Mouse (Mus musculus): Measurements from ENCODE around the gene Wasf2.
A peak's percentile ranks its signal among the peaks of the same experiment; 100 is the strongest.

Wasf2 gene

GRCm38 (mm10) chr4:133101751-133102150, 28.6 kb upstream of the Wasf2 start:
- no peak for DNase-seq

GRCm38 (mm10) chr4:133103525-133104193, 26.6 kb upstream of the Wasf2 start:
- peak; percentile 67 for DNase-seq

- DNase-seq = no peak
These were observed 26.1 kb upstream of the Wasf2 start for GRCm38 (mm10) chr4:133104194-133104569.

GRCm38 (mm10) chr4:133106691-133107090, 23.6 kb upstream of the Wasf2 start:
- DNase-seq = no peak

GRCm38 (mm10) chr4:133107788-133108281, 22.5 kb upstream of the Wasf2 start:
- DNase-seq = no peak

- DNase-seq = no peak
These were observed 21.6 kb upstream of the Wasf2 start for GRCm38 (mm10) chr4:133108481-133109334.

GRCm38 (mm10) chr4:133109335-133109801, 20.9 kb upstream of the Wasf2 start:
- DNase-seq = no peak

- no peak for DNase-seq
These were observed 18.0 kb upstream of the Wasf2 start for GRCm38 (mm10) chr4:133112175-133112838.

GRCm38 (mm10) chr4:133113351-133113882, 16.9 kb upstream of the Wasf2 start:
- DNase-seq = no peak

- DNase-seq = no peak
These were observed 15.5 kb upstream of the Wasf2 start for GRCm38 (mm10) chr4:133114762-133115161.

GRCm38 (mm10) chr4:133115721-133116429, 14.4 kb upstream of the Wasf2 start:
- no peak for DNase-seq

GRCm38 (mm10) chr4:133116756-133117470, 13.4 kb upstream of the Wasf2 start:
- DNase-seq = peak; percentile 6

- peak; percentile 71 for DNase-seq
These were observed 12.5 kb upstream of the Wasf2 start for GRCm38 (mm10) chr4:133117556-133118411.

- DNase-seq = peak; percentile 4
These were observed 11.4 kb upstream of the Wasf2 start for GRCm38 (mm10) chr4:133118775-133119375.

- DNase-seq = peak; percentile 2
These were observed 10.7 kb upstream of the Wasf2 start for GRCm38 (mm10) chr4:133119579-133119978.

GRCm38 (mm10) chr4:133120833-133121321, 9.4 kb upstream of the Wasf2 start:
- DNase-seq = no peak

- DNase-seq = no peak
These were observed 8.9 kb upstream of the Wasf2 start for GRCm38 (mm10) chr4:133121416-133121815.

GRCm38 (mm10) chr4:133121974-133122637, 8.2 kb upstream of the Wasf2 start:
- no peak for DNase-seq

- no peak for DNase-seq
These were observed 3.2 kb upstream of the Wasf2 start for GRCm38 (mm10) chr4:133127079-133127478.

- no peak for DNase-seq
These were observed 2.4 kb upstream of the Wasf2 start for GRCm38 (mm10) chr4:133127894-133128293.

All from cerebellum, adult 11-12 months (tissue).